Mouse (Mus musculus): ENCODE measurements at regions not wholly inside any gene's neighbourhood (a gene's known extent, or its start where the extent isn't known, plus 50 kb on each side); places are given as distances from the start of the nearest gene placed in this dataset.

DNA sequence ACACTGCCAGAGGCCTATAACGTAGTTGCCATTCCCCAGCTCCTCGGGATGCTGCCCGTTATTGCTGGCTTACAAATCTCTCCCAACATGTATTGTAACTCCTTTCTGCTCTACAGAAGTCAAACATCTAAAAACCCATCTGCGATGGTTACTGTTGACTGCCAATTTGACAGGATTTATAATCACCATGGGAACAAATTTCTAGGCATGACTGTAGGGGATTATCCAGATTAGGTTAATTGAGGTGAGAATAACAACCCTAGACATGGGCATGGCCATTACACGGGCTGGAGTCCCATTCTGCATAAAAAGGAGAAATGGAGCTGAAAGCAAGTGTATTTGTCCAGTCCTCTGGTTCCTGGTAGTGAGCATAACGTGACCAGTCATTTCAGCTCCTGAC lies 523.4 kb upstream of the Cdh5 start:
- TF ChIP-seq CTCF (IDR thresholded peaks at IDR 0.05; ENCODE audit: extremely low read depth, insufficient read depth, low read length) (no peak), POLR2A (IDR thresholded peaks at IDR 0.05; ENCODE audit: extremely low read depth, insufficient read depth, low read length) (no peak)
